Mouse (Mus musculus) inflammation-experienced regulatory T-cells, adult 6 months (primary cell): ENCODE data around the gene Zmym6. TPM values are rescaled to one million over a fixed set of nuclear protein-coding genes. Genes with fewer than 3 reads are reported as not detected.
"Not testable (repeated sequence)": the region's sequence is repeated elsewhere in the genome, so short reads cannot be mapped to it uniquely, and the experiment has no call there.

Experiments used
- ATAC-seq: one replicate; pipeline ENCODE4 v1.8.0; 2017
- polyA plus RNA-seq, 3 experiments: library from polyadenylated mRNA; unstranded; fragments of 100-300 nt; shearing (Covaris generic); gene quantifications; one replicate each; pipeline ENCODE4 v1.2.1; 2017

The Zmym6 gene
- 10 to 100 TPM; 11.2 to 30.7 (median 15.2) TPM for polyA plus RNA-seq

- ATAC-seq, result peak; percentile 94
These were observed at the start of gene Zmym6 for GRCm38 (mm10) chr4:127076875-127077548. Gene Zmym6 (plus strand): TSS chr4:127077383.

- ATAC-seq, result no peak
These were observed 40.0 kb upstream of the Zmym6 start for GRCm38 (mm10) chr4:127037158-127037557.

GRCm38 (mm10) chr4:127037908-127038827 is 39.0 kb upstream of the Zmym6 start:
- no peak for ATAC-seq

- ATAC-seq, result no peak
These were observed 38.3 kb upstream of the Zmym6 start for GRCm38 (mm10) chr4:127038828-127039349.

GRCm38 (mm10) chr4:127039871-127040483 is 37.2 kb upstream of the Zmym6 start:
- no peak for ATAC-seq

- ATAC-seq, result peak; percentile 55
These were observed 33.6 kb upstream of the Zmym6 start for GRCm38 (mm10) chr4:127043540-127043939.

GRCm38 (mm10) chr4:127051121-127051520 is 26.1 kb upstream of the Zmym6 start:
- no peak for ATAC-seq

- no peak for ATAC-seq
These were observed 24.1 kb upstream of the Zmym6 start for GRCm38 (mm10) chr4:127053071-127053470.

GRCm38 (mm10) chr4:127054522-127055198 is 22.5 kb upstream of the Zmym6 start:
- ATAC-seq, result peak; percentile 28

GRCm38 (mm10) chr4:127060585-127061290 is 16.4 kb upstream of the Zmym6 start, which contains the start of gene Zmym1:
Gene Zmym1 (minus strand): TSS chr4:127061152.
- ATAC-seq, result peak; percentile 96

GRCm38 (mm10) chr4:127064051-127064450 is 13.1 kb upstream of the Zmym6 start:
- no peak for ATAC-seq

- no peak for ATAC-seq
These were observed 2.3 kb upstream of the Zmym6 start for GRCm38 (mm10) chr4:127074915-127075314.

- ATAC-seq, result no peak
These were observed 3.6 kb downstream of the Zmym6 start for GRCm38 (mm10) chr4:127080806-127081205.

- no peak for ATAC-seq
These were observed 5.9 kb downstream of the Zmym6 start for GRCm38 (mm10) chr4:127083131-127083530.

- no peak for ATAC-seq
These were observed 8.6 kb downstream of the Zmym6 start for GRCm38 (mm10) chr4:127085761-127086160.

GRCm38 (mm10) chr4:127091188-127091587 is 14.0 kb downstream of the Zmym6 start:
- no peak for ATAC-seq

GRCm38 (mm10) chr4:127095090-127095489 is 17.9 kb downstream of the Zmym6 start:
- no peak for ATAC-seq

- ATAC-seq, result not testable (repeated sequence)
These were observed 22.4 kb downstream of the Zmym6 start for GRCm38 (mm10) chr4:127099552-127099951.

- no peak for ATAC-seq
These were observed 30.4 kb downstream of the Zmym6 start for GRCm38 (mm10) chr4:127107566-127107965.

GRCm38 (mm10) chr4:127110570-127110969 is 33.4 kb downstream of the Zmym6 start:
- no peak for ATAC-seq

GRCm38 (mm10) chr4:127123391-127123790 is 46.2 kb downstream of the Zmym6 start, which contains the start of gene Tmem35b:
Gene Tmem35b (plus strand): TSS chr4:127123691.
- no peak for ATAC-seq
